Mouse (Mus musculus): ENCODE measurements around the gene Phf7. TPM values are rescaled to one million over a fixed set of nuclear protein-coding genes. Genes with fewer than 3 reads are reported as not detected.

The Phf7 gene
- polyA plus RNA-seq, 1 experiment from 2014 or later: 7.8 TPM

DNA sequence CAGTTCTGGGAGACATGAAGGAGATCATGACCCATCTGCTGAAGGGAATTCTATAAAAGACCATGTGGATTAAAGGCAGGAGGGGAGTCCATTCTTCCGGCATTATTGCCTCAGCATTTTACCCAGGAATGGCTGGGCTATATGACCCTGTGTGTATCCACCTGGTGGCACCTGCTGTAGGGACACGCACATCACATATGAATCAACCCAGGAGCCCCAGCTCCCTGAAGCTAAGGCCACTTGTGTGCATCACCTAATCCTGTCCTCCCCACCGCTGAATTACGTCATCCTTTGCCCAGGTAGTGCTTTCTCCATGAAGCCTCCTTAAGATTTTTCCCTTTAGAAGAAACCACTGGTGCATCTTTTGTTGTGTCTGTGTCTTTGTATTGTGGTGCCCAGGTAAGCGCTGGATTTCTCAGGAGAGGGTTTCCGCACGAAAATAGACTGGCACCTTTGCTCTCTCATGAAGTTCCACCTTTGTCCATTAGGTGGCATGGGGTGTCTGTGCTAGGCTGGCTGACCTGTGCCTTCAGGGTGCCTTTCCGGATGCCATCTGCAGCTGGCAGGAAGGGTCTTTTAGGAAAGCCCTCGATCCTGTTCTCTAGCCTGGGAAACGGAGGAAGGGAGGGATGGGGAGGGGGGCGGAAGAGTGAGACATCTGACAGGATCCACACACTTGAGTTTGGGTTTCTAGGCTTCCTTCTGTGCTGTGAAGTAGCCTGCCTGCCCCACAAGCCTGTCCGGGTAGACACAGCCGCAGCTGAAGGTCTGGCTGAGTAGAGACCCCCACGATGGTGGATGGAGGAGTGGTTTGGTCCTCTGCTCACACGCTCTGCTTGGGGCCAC, 35.7 kb downstream of the Phf7 start:
- Histone ChIP-seq H3K4me2 (ENCODE audit: low read length) (0 out of 2 replicates have a peak overlapping the region, but pooled peaks have one; percentile 7), H3K27ac (ENCODE audit: low read depth, low read length) (peak overlapping the region; percentile 44; the same call in 1 of the 2 replicates), H3K36me3 (ENCODE audit: control insufficient read depth, insufficient read depth, low read length) (no peaks in the 10 kb centered on the region), H3K4me1 (ENCODE audit: control insufficient read depth, insufficient read depth, low read depth, low read length) (peaks cover 12% of the 10 kb centered on the region; the same call in 1 of the 2 replicates), H3K9ac (ENCODE audit: low read depth, low read length) (peak overlapping the region; percentile 41), H3K4me3 (ENCODE audit: low read length) (no peak overlapping the region), H3K27me3 (replicated peaks; ENCODE audit: control insufficient read depth, insufficient read depth, low read length) (no peaks in the 10 kb centered on the region), H3K9me3 (ENCODE audit: control insufficient read depth, low read length) (no peaks in the 10 kb centered on the region)
- WGBS: 31% methylated on average over 15 of the region's 15 CpGs
- peak; percentile 68 for ATAC-seq

GRCm38 (mm10) chr14:31214684-31215083, 36.4 kb downstream of the Phf7 start:
- Histone ChIP-seq H3K9me3 (ENCODE audit: control insufficient read depth, low read length) (no peaks in the 10 kb centered on the region), H3K4me1 (ENCODE audit: control insufficient read depth, insufficient read depth, low read depth, low read length) (peaks cover 12% of the 10 kb centered on the region; the same call in 1 of the 2 replicates), H3K27me3 (replicated peaks; ENCODE audit: control insufficient read depth, insufficient read depth, low read length) (no peaks in the 10 kb centered on the region), H3K4me3 (ENCODE audit: low read length) (no peak overlapping the region), H3K36me3 (ENCODE audit: control insufficient read depth, insufficient read depth, low read length) (no peaks in the 10 kb centered on the region), H3K27ac (ENCODE audit: low read depth, low read length) (no peak overlapping the region), H3K4me2 (ENCODE audit: low read length) (no peak overlapping the region), H3K9ac (ENCODE audit: low read depth, low read length) (no peak overlapping the region)
- ATAC-seq: no peak
- 88% methylated on average over 3 of the region's 3 CpGs for WGBS

DNA sequence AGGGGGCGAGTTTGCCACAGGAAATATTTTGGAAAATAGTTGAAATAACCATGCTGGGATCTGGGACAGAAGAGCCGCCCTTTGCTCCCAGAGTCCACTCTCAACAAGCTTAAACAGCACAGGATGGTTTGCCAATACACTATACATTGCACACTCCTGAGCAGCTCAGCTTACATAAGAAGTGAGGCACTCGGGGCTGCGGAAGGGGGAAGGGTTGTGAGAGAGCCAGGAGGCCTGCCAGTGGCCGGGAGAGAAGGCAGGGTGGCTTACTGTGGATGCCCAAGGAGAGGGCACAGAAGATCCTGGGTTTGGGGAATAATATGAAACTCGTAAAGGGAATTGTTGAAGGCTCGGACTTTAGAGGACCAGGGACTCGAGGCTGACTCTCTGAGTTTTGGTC, 37.2 kb downstream of the Phf7 start:
- Histone ChIP-seq H3K27me3 (replicated peaks; ENCODE audit: control insufficient read depth, insufficient read depth, low read length) (no peaks in the 10 kb centered on the region), H3K9me3 (ENCODE audit: control insufficient read depth, low read length) (no peaks in the 10 kb centered on the region), H3K9ac (ENCODE audit: low read depth, low read length) (no peak overlapping the region), H3K4me1 (ENCODE audit: control insufficient read depth, insufficient read depth, low read depth, low read length) (peaks cover 12% of the 10 kb centered on the region; the same call in 1 of the 2 replicates), H3K4me2 (ENCODE audit: low read length) (no peak overlapping the region), H3K4me3 (ENCODE audit: low read length) (no peak overlapping the region), H3K27ac (ENCODE audit: low read depth, low read length) (no peak overlapping the region), H3K36me3 (ENCODE audit: control insufficient read depth, insufficient read depth, low read length) (no peaks in the 10 kb centered on the region)
- 73% methylated on average over 8 of the region's 8 CpGs for WGBS
- no peak for ATAC-seq

DNA sequence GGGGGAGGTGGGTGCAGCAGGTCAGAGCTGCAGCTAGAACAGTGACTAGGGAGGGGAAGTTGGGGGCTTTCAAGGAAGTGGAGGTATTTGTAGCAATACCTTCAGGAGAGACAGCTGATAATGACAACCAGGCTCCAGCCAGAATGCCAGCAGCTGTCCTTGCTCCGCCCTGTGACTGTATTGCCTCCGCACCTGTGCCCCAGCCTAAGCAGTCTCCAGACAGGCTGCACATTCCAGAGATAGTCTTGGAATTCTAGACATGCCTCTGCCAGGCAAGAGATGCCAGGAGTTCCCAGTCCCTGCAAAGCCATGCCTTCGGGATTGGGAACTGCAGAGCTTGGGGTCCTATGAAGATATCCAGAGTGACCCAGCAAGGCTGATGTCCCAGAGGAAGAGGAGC, 38.6 kb downstream of the Phf7 start:
- Histone ChIP-seq H3K9ac (ENCODE audit: low read depth, low read length) (no peak overlapping the region), H3K27ac (ENCODE audit: low read depth, low read length) (no peak overlapping the region), H3K4me1 (ENCODE audit: control insufficient read depth, insufficient read depth, low read depth, low read length) (peaks cover 8% of the 10 kb centered on the region; the same call in 1 of the 2 replicates), H3K4me2 (ENCODE audit: low read length) (no peak overlapping the region), H3K9me3 (ENCODE audit: control insufficient read depth, low read length) (no peaks in the 10 kb centered on the region), H3K27me3 (replicated peaks; ENCODE audit: control insufficient read depth, insufficient read depth, low read length) (no peaks in the 10 kb centered on the region), H3K4me3 (ENCODE audit: low read length) (no peak overlapping the region), H3K36me3 (ENCODE audit: control insufficient read depth, insufficient read depth, low read length) (no peaks in the 10 kb centered on the region)
- WGBS: 92% methylated on average over 3 of the region's 3 CpGs
- no peak for ATAC-seq

DNA sequence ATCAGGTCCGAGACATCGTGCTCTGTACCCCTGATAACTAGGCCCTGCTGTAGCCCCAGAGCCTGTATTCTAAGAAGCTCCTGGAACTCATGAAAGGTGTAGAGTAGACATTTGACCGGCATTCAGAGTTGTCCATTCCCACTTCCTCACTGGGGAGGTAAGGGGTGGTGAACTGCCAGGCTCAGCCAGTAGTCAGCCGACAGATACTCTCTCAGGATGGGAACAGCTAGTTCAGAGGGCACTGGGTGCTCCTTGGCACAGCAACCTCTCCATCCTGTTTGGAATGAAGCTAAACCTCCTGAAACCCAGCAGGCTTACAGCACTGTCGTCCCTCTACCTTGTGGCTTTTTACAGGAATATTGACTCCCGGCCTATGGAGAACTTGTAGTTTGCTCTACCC, 39.3 kb downstream of the Phf7 start:
- H3K27me3 ChIP-seq (replicated peaks; ENCODE audit: control insufficient read depth, insufficient read depth, low read length): no peaks in the 10 kb centered on the region
- no peak for ATAC-seq
- no peak overlapping the region for H3K4me3 ChIP-seq (ENCODE audit: low read length)
- H3K9ac ChIP-seq (ENCODE audit: low read depth, low read length): no peak overlapping the region
- 89% methylated on average over 6 of the region's 6 CpGs for WGBS
- H3K4me2 ChIP-seq (ENCODE audit: low read length): no peak overlapping the region
- no peaks in the 10 kb centered on the region for H3K9me3 ChIP-seq (ENCODE audit: control insufficient read depth, low read length)
- no peak overlapping the region for H3K27ac ChIP-seq (ENCODE audit: low read depth, low read length)
- H3K36me3 ChIP-seq (ENCODE audit: control insufficient read depth, insufficient read depth, low read length): no peaks in the 10 kb centered on the region
- H3K4me1 ChIP-seq (ENCODE audit: control insufficient read depth, insufficient read depth, low read depth, low read length): peaks cover 13% of the 10 kb centered on the region

DNA sequence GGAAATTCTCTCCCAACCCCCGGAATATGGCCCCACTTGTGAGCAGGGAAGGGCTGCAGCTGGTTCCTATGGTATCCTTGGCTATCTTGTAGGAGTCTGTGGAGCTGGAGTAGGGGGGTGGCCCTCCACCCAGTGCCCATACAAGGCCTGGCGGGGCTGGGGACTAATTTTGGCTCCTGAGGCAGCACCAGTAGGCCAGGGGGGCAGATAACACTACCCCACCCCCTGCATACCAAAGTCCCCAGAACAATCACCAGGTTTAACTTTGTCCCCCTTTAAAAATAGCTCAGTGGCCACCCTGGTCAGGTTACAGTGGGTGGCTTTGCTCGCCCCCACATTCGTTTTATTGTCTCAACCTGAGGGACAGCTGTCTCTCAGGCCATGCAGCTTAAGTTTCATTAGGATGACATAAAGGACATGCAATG, 42.0 kb downstream of the Phf7 start:
- ATAC-seq: no peak
- Histone ChIP-seq H3K27ac (ENCODE audit: low read depth, low read length) (no peak overlapping the region), H3K36me3 (ENCODE audit: control insufficient read depth, insufficient read depth, low read length) (no peaks in the 10 kb centered on the region), H3K4me3 (ENCODE audit: low read length) (no peak overlapping the region), H3K9ac (ENCODE audit: low read depth, low read length) (no peak overlapping the region), H3K9me3 (ENCODE audit: control insufficient read depth, low read length) (no peaks in the 10 kb centered on the region), H3K4me2 (ENCODE audit: low read length) (no peak overlapping the region), H3K27me3 (replicated peaks; ENCODE audit: control insufficient read depth, insufficient read depth, low read length) (no peaks in the 10 kb centered on the region), H3K4me1 (ENCODE audit: control insufficient read depth, insufficient read depth, low read depth, low read length) (peaks cover 20% of the 10 kb centered on the region)
- WGBS: 88% methylated on average over 4 of the region's 4 CpGs

GRCm38 (mm10) chr14:31208084-31208483, 43.0 kb downstream of the Phf7 start, which contains the start of gene Tnnc1:
TSS of gene Tnnc1 (plus strand) at chr14:31208312.
- no peaks in the 10 kb centered on the region for H3K27me3 ChIP-seq (replicated peaks; ENCODE audit: control insufficient read depth, insufficient read depth, low read length)
- peak within 1 kb of the TSS; percentile 72 for H3K4me3 ChIP-seq (ENCODE audit: low read length)
- H3K27ac ChIP-seq (ENCODE audit: low read depth, low read length): peak within 1 kb of the TSS; percentile 92; the same call in 1 of the 2 replicates
- WGBS: 69% methylated on average over 2 of the region's 2 CpGs
- H3K36me3 ChIP-seq (ENCODE audit: control insufficient read depth, insufficient read depth, low read length): peaks cover 6% of the 10 kb centered on the region
- H3K4me1 ChIP-seq (ENCODE audit: control insufficient read depth, insufficient read depth, low read depth, low read length): peaks cover 20% of the 10 kb centered on the region
- no peaks in the 10 kb centered on the region for H3K9me3 ChIP-seq (ENCODE audit: control insufficient read depth, low read length)
- H3K9ac ChIP-seq (ENCODE audit: low read depth, low read length): peak within 1 kb of the TSS; percentile 95
- no peak for ATAC-seq
- peak within 1 kb of the TSS; percentile 72 for H3K4me2 ChIP-seq (ENCODE audit: low read length)

- H3K9me3 ChIP-seq (ENCODE audit: control insufficient read depth, low read length): no peaks in the 10 kb centered on the region
- H3K4me2 ChIP-seq (ENCODE audit: low read length): peak overlapping the region; percentile 72
- peak overlapping the region; percentile 92 for H3K27ac ChIP-seq (ENCODE audit: low read depth, low read length)
- H3K9ac ChIP-seq (ENCODE audit: low read depth, low read length): peak overlapping the region; percentile 95
- H3K4me1 ChIP-seq (ENCODE audit: control insufficient read depth, insufficient read depth, low read depth, low read length): peaks cover 20% of the 10 kb centered on the region
- WGBS: 71% methylated on average over 13 of the region's 13 CpGs
- no peaks in the 10 kb centered on the region for H3K27me3 ChIP-seq (replicated peaks; ENCODE audit: control insufficient read depth, insufficient read depth, low read length)
- H3K4me3 ChIP-seq (ENCODE audit: low read length): peak overlapping the region; percentile 72
- H3K36me3 ChIP-seq (ENCODE audit: control insufficient read depth, insufficient read depth, low read length): peaks cover 12% of the 10 kb centered on the region
- ATAC-seq: peak; percentile 55
Measured at GRCm38 (mm10) chr14:31207070-31207830, 43.9 kb downstream of the Phf7 start.

GRCm38 (mm10) chr14:31206472-31206981, 44.6 kb downstream of the Phf7 start:
- under 1% methylated on average over 39 of the region's 48 CpGs for WGBS
- peaks cover 20% of the 10 kb centered on the region for H3K4me1 ChIP-seq (ENCODE audit: control insufficient read depth, insufficient read depth, low read depth, low read length)
- H3K27ac ChIP-seq (ENCODE audit: low read depth, low read length): peak overlapping the region; percentile 92
- peak; percentile 74 for ATAC-seq
- H3K4me3 ChIP-seq (ENCODE audit: low read length): peak overlapping the region; percentile 72
- peaks cover 19% of the 10 kb centered on the region for H3K36me3 ChIP-seq (ENCODE audit: control insufficient read depth, insufficient read depth, low read length)
- no peaks in the 10 kb centered on the region for H3K27me3 ChIP-seq (replicated peaks; ENCODE audit: control insufficient read depth, insufficient read depth, low read length)
- H3K4me2 ChIP-seq (ENCODE audit: low read length): peak overlapping the region; percentile 99
- peak overlapping the region; percentile 95 for H3K9ac ChIP-seq (ENCODE audit: low read depth, low read length)
- H3K9me3 ChIP-seq (ENCODE audit: control insufficient read depth, low read length): no peaks in the 10 kb centered on the region
